Mouse (Mus musculus) neural tube, embryonic 14.5 days (tissue): ENCODE measurements around the gene Hnrnpf. TPM values are rescaled to one million over a fixed set of nuclear protein-coding genes. Genes with fewer than 3 reads are reported as not detected.

Experiments used
- ATAC-seq: fragments of 200-750 bp; cut with Nextera tagmentation; 2 replicates; pipeline ENCODE4 v1.8.0; 2017; ENCODE audit warnings: low read depth, mild to moderate bottlenecking, moderate TSS enrichment, moderate library complexity
- H3K27ac ChIP-seq: fragments of 300-500 bp; sonication (generic); 2 replicates; pipeline ENCODE4 v1.5.1; 2014; ENCODE audit warnings: low read depth, mild to moderate bottlenecking, control low read depth, low read length, moderate library complexity, mixed read lengths
- H3K27me3 ChIP-seq: fragments of 300-500 bp; sonication (generic); 2 replicates; pipeline ENCODE4 v1.6.1; 2014; ENCODE audit warnings: low read length; ENCODE audit not compliant: control insufficient read depth, insufficient read depth
- H3K36me3 ChIP-seq: fragments of 300-500 bp; sonication (generic); 2 replicates; pipeline ENCODE4 v1.6.1; 2014; ENCODE audit warnings: low read length, mixed read lengths; ENCODE audit not compliant: control insufficient read depth, insufficient read depth
- H3K4me1 ChIP-seq: fragments of 300-500 bp; sonication (generic); 2 replicates; pipeline ENCODE4 v1.6.1; 2014; ENCODE audit warnings: low read length; ENCODE audit not compliant: control insufficient read depth, insufficient read depth
- H3K4me2 ChIP-seq: fragments of 300-500 bp; sonication (generic); 2 replicates; pipeline ENCODE4 v1.6.1; 2014; ENCODE audit warnings: mild to moderate bottlenecking, low read depth, low read length, control low read depth
- H3K4me3 ChIP-seq: fragments of 300-500 bp; sonication (generic); 2 replicates; pipeline ENCODE4 v1.5.1; 2014; ENCODE audit warnings: low read depth, low read length, control low read depth, mixed read lengths
- H3K9ac ChIP-seq: fragments of 300-500 bp; sonication (generic); replicated peaks from 2 replicates; pipeline ENCODE4 v1.6.1; 2014; ENCODE audit warnings: low read depth, mild to moderate bottlenecking, control low read depth, low read length, mixed read lengths
- H3K9me3 ChIP-seq: fragments of 300-500 bp; sonication (generic); 2 replicates; pipeline ENCODE4 v1.6.1; 2016; ENCODE audit warnings: low read length; ENCODE audit not compliant: control insufficient read depth
- WGBS: fragments of 180-500 bp; shearing (Covaris S2); extraction: QIAGEN DNeasy Blood & Tissue Kit; methylation state at CpG from one replicate; pipeline ENCODE4 v1.1.7; 2014; 5-methylcytosine and 5-hydroxymethylcytosine counted together
- polyA plus RNA-seq: library from polyadenylated mRNA; unstranded; fragments of >200 nt; fragmentation: Nextera tagmentation; extraction: Ambion mirVana; gene quantifications from 2 replicates; pipeline ENCODE4 v1.2.1, GENCODE M21; 2014

Hnrnpf gene
- polyA plus RNA-seq, 1 experiment from 2014 or later, result 187 TPM

- no peaks in the 10 kb centered on the region for H3K36me3 ChIP-seq
- H3K9me3 ChIP-seq, result no peaks in the 10 kb centered on the region
- no peak overlapping the region for H3K4me2 ChIP-seq
- no peak overlapping the region for H3K4me3 ChIP-seq
- no peak overlapping the region for H3K9ac ChIP-seq
- H3K27me3 ChIP-seq, result no peaks in the 10 kb centered on the region
- ATAC-seq, result no peak
- WGBS, result 76% methylated on average over 4 of the region's 4 CpGs
- H3K4me1 ChIP-seq, result no peaks in the 10 kb centered on the region
- H3K27ac ChIP-seq, result no peak overlapping the region
Measured at GRCm38 (mm10) chr6:117926871-117927491, 26.9 kb downstream of the Hnrnpf start.

- WGBS, result 93% methylated on average over 7 of the region's 7 CpGs
- no peak overlapping the region for H3K4me2 ChIP-seq
- H3K27ac ChIP-seq, result no peak overlapping the region
- no peaks in the 10 kb centered on the region for H3K4me1 ChIP-seq
- no peak overlapping the region for H3K9ac ChIP-seq
- H3K9me3 ChIP-seq, result no peaks in the 10 kb centered on the region
- no peaks in the 10 kb centered on the region for H3K27me3 ChIP-seq
- no peak overlapping the region for H3K4me3 ChIP-seq
- ATAC-seq, result no peak
- H3K36me3 ChIP-seq, result no peaks in the 10 kb centered on the region
Measured at GRCm38 (mm10) chr6:117927955-117928354, 27.8 kb downstream of the Hnrnpf start.

GRCm38 (mm10) chr6:117928746-117929145 lies 28.6 kb downstream of the Hnrnpf start:
- Histone ChIP-seq H3K9ac (no peak overlapping the region), H3K27ac (no peak overlapping the region), H3K4me2 (no peak overlapping the region), H3K4me3 (no peak overlapping the region), H3K4me1 (no peaks in the 10 kb centered on the region), H3K27me3 (no peaks in the 10 kb centered on the region), H3K9me3 (no peaks in the 10 kb centered on the region), H3K36me3 (no peaks in the 10 kb centered on the region)
- no peak for ATAC-seq
- WGBS, result 93% methylated on average over 5 of the region's 5 CpGs

- H3K4me3 ChIP-seq, result no peak overlapping the region
- no peak for ATAC-seq
Measured at GRCm38 (mm10) chr6:117929945-117930655, 30.0 kb downstream of the Hnrnpf start.

GRCm38 (mm10) chr6:117932325-117933051 lies 32.4 kb downstream of the Hnrnpf start:
- 60% methylated on average over 11 of the region's 11 CpGs for WGBS
- H3K27me3 ChIP-seq, result no peaks in the 10 kb centered on the region
- H3K4me2 ChIP-seq, result no peak overlapping the region
- no peaks in the 10 kb centered on the region for H3K9me3 ChIP-seq
- ATAC-seq, result no peak
- no peak overlapping the region for H3K9ac ChIP-seq
- H3K27ac ChIP-seq, result no peak overlapping the region
- H3K36me3 ChIP-seq, result no peaks in the 10 kb centered on the region
- H3K4me1 ChIP-seq, result no peaks in the 10 kb centered on the region
- H3K4me3 ChIP-seq, result no peak overlapping the region

More at GRCm38 (mm10) chr6:117929945-117930655, 30.0 kb downstream of the Hnrnpf start:
- Histone ChIP-seq H3K4me1 (no peaks in the 10 kb centered on the region), H3K4me2 (no peak overlapping the region), H3K9me3 (no peaks in the 10 kb centered on the region), H3K27ac (no peak overlapping the region), H3K9ac (no peak overlapping the region), H3K36me3 (no peaks in the 10 kb centered on the region), H3K27me3 (no peaks in the 10 kb centered on the region)
- 96% methylated on average over 3 of the region's 3 CpGs for WGBS

GRCm38 (mm10) chr6:117934301-117934700 lies 34.2 kb downstream of the Hnrnpf start:
- ATAC-seq, result no peak
- Histone ChIP-seq H3K4me2 (no peak overlapping the region), H3K9me3 (no peaks in the 10 kb centered on the region), H3K27ac (no peak overlapping the region), H3K4me3 (no peak overlapping the region), H3K36me3 (no peaks in the 10 kb centered on the region), H3K9ac (no peak overlapping the region), H3K27me3 (no peaks in the 10 kb centered on the region), H3K4me1 (no peaks in the 10 kb centered on the region)
- 81% methylated on average over 6 of the region's 6 CpGs for WGBS

DNA sequence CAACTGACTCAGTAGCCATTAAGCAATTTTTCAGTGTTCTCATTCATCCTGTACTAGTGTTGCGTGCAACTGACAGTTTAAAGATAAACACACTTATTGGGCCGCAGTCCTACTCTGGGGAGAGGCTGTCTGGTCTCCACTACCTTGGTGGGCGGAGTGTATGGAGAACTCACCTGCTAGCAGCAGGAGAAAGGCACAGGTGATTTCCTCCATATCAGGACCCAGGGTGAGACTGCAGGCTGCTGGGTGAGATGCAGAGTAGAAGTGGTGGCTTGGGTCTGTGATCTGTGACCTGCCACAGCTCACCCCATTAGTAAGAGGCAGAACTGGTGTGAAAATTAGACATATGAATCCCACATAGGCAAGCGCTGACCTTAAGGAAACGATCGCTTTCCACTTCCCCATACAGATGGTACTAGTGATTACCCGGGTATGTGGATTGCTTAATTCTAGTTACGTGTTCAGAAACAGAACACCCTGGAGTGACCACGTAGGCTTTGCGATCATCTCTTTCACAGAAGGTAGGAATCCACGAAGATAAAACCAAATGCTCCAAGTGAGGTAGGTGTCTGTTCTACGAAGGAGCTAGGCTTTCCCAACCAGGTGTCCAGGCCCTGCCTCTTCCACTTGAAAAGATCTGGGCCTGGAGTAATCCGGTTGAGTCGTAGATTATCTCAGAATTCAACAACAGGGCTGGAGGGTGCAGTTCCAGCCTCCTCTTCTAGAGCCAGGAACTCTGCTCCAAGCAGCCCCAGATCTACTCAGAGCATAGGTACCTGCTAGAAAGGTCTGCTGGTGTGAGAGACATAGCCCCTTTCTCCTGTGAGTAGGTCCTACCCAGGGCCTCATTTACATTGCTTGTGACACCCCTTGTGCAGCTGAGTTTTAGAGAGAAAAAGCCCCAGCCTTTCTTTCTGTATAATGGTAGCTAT lies 35.8 kb downstream of the Hnrnpf start:
- no peaks in the 10 kb centered on the region for H3K36me3 ChIP-seq
- 91% methylated on average over 14 of the region's 14 CpGs for WGBS
- no peaks in the 10 kb centered on the region for H3K9me3 ChIP-seq
- no peaks in the 10 kb centered on the region for H3K4me1 ChIP-seq
- no peak for ATAC-seq
- no peaks in the 10 kb centered on the region for H3K27me3 ChIP-seq
- no peak overlapping the region for H3K27ac ChIP-seq
- no peak overlapping the region for H3K4me2 ChIP-seq
- H3K9ac ChIP-seq, result no peak overlapping the region
- no peak overlapping the region for H3K4me3 ChIP-seq

DNA sequence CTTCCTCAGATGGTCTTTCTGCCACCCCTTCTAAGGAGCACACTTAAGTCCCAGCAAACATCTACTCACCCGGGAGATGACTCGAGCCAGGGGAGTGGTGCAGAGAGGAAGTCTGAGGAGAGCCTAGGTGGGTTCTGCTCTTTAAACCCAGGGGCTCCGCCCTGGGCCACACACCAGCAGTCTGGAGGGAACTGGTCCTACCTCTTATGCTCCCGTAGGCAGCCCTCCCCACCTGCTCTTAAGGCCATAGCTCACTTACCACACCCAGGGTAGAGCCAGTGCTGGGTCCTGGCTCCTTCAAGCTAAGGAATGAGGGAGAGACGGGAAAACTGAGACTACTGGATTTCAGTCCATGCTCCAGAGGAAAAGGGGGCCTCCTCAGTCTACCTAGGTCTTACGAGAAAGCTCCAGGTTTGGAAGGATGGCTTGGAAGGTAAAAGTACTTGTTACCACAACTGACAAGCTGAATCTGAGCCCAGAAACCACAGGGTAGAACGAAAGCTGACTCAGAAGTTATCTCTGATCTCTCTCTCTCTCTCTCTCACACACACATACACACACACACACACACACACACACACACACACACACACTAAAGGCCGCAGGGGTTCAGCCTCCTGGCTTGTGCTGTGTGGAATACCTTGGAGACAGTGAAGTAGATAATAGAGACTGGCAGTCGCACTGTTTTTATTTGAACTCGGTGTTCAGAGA lies 37.3 kb downstream of the Hnrnpf start, which contains the start of gene Fxyd4:
TSS of gene Fxyd4 (minus strand) at position 471 of the 711 bp plus-strand sequence.
- ATAC-seq, result no peak
- H3K4me1 ChIP-seq, result no peaks in the 10 kb centered on the region
- H3K9ac ChIP-seq, result no peak within 1 kb of the TSS
- 77% methylated on average over 10 of the region's 10 CpGs for WGBS
- H3K27ac ChIP-seq, result no peak within 1 kb of the TSS
- H3K27me3 ChIP-seq, result no peaks in the 10 kb centered on the region
- no peak within 1 kb of the TSS for H3K4me3 ChIP-seq
- no peaks in the 10 kb centered on the region for H3K36me3 ChIP-seq
- H3K4me2 ChIP-seq, result no peak within 1 kb of the TSS
- H3K9me3 ChIP-seq, result no peaks in the 10 kb centered on the region
